Mouse (Mus musculus): ENCODE results near the gene Hist1h4c. TPM values are rescaled to one million over a fixed set of nuclear protein-coding genes. Genes with fewer than 3 reads are reported as not detected.
A peak's percentile ranks its signal among the peaks of the same experiment; 100 is the strongest.
"Not testable (repeated sequence)": the region's sequence is repeated elsewhere in the genome, so short reads cannot be mapped to it uniquely, and the experiment has no call there.

The Hist1h4c gene
- polyA plus RNA-seq, 1 experiment, result 20.0 TPM

DNA sequence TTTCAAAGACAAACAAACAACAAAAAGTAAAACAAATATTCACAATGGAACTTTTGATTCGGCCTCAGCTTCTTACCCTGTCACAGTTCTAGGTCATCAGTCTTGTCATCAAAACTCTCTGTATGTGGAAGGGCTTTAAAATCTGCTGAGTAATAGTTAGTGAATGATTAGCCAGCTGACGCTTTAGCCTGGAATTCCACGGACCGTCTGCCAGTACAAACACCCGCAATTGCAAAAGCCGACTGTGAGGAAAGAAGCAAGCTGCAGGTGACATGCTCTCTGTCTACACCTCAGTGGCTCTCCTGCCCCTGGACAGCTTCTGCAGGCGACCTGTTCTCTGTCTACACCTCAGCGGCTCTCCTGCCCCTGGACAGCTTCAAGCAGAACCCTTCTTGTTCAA is 32.2 kb upstream of the Hist1h4c start:
- Histone ChIP-seq H3K36me3 (ENCODE audit: control insufficient read depth, insufficient read depth, low read length) (no peaks in the 10 kb centered on the region), H3K4me1 (ENCODE audit: control insufficient read depth, insufficient read depth, insufficient read length) (no peaks in the 10 kb centered on the region; the same call in 1 of the 2 replicates), H3K27ac (ENCODE audit: insufficient read depth, low read length) (no peak overlapping the region), H3K4me3 (ENCODE audit: extremely low read depth, insufficient read depth, insufficient read length) (no peak overlapping the region), H3K27me3 (ENCODE audit: control insufficient read depth, insufficient read depth, low read length) (no peaks in the 10 kb centered on the region)
- no peak for TF ChIP-seq CTCF (IDR thresholded peaks at IDR 0.05; ENCODE audit: extremely low read depth, insufficient read depth, insufficient read length, insufficient replicate concordance)
- TF ChIP-seq POLR2A (IDR thresholded peaks at IDR 0.05; ENCODE audit: low read depth, low read length), result no peak
- WGBS, result 72% methylated on average over 8 of the region's 8 CpGs
- DNase-seq (ENCODE audit: low read depth in 1 of 2, low spot score in 2 of 2), result no peak

DNA sequence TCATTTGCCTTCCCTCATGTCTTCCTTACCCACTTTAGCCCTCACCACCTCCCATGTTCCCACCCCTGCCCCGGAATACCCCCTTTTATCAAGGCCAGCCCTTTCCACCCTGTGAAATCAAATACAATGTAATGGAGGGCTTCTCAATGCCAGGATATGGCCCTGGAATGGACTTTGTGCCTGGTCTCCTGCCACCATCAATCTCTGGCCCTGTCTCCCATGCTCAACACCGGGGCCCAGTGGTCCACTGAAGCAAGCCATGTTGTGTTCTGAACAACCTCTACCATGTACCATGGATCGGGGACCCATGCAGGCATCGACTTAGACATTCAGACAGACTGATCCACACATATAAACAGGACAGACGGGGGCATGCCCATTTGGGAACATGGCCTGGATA is 31.5 kb upstream of the Hist1h4c start:
- Histone ChIP-seq H3K4me1 (ENCODE audit: control insufficient read depth, insufficient read depth, insufficient read length) (no peaks in the 10 kb centered on the region; the same call in 1 of the 2 replicates), H3K27ac (ENCODE audit: insufficient read depth, low read length) (peak overlapping the region; percentile 20; the same call in 1 of the 2 replicates), H3K36me3 (ENCODE audit: control insufficient read depth, insufficient read depth, low read length) (no peaks in the 10 kb centered on the region), H3K4me3 (ENCODE audit: extremely low read depth, insufficient read depth, insufficient read length) (no peak overlapping the region), H3K27me3 (ENCODE audit: control insufficient read depth, insufficient read depth, low read length) (no peaks in the 10 kb centered on the region)
- TF ChIP-seq POLR2A (IDR thresholded peaks at IDR 0.05; ENCODE audit: low read depth, low read length), result no peak
- no peak for TF ChIP-seq CTCF (IDR thresholded peaks at IDR 0.05; ENCODE audit: extremely low read depth, insufficient read depth, insufficient read length, insufficient replicate concordance)
- 96% methylated on average over 5 of the region's 5 CpGs for WGBS
- no peak for DNase-seq (ENCODE audit: low read depth in 1 of 2, low spot score in 2 of 2)

DNA sequence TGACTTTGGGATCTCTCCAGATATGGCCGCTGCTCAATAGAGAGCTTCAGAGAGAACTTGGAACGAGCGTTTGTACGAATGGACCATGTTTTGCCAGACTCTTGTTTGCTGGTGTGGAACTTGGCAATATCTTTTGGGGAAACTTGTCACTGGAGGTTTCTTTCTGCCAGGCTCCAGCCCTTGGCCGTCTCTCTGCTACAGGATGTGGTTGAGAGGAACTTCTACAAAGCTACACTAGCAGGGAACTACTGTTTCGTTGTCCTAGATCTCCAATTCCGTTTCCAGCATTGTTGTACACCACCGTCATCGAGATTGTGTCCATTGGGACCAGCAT is 30.9 kb upstream of the Hist1h4c start:
- 32% methylated on average over 9 of the region's 9 CpGs for WGBS
- peak overlapping the region; percentile 24; the same call in 1 of the 2 replicates for H3K27ac ChIP-seq (ENCODE audit: insufficient read depth, low read length)

GRCm38 (mm10) chr13:23728472-23729191 is 30.4 kb upstream of the Hist1h4c start:
- DNase-seq (ENCODE audit: low read depth in 1 of 2, low spot score in 2 of 2), result no peak
- WGBS, result 75% methylated on average over 18 of the region's 18 CpGs
- Histone ChIP-seq H3K27ac (ENCODE audit: insufficient read depth, low read length) (peak overlapping the region; percentile 56), H3K36me3 (ENCODE audit: control insufficient read depth, insufficient read depth, low read length) (no peaks in the 10 kb centered on the region), H3K4me3 (ENCODE audit: extremely low read depth, insufficient read depth, insufficient read length) (no peak overlapping the region), H3K27me3 (ENCODE audit: control insufficient read depth, insufficient read depth, low read length) (no peaks in the 10 kb centered on the region), H3K4me1 (ENCODE audit: control insufficient read depth, insufficient read depth, insufficient read length) (no peaks in the 10 kb centered on the region; the same call in 1 of the 2 replicates)
- TF ChIP-seq POLR2A (IDR thresholded peaks at IDR 0.05; ENCODE audit: low read depth, low read length) (no peak), CTCF (IDR thresholded peaks at IDR 0.05; ENCODE audit: extremely low read depth, insufficient read depth, insufficient read length, insufficient replicate concordance) (no peak)

More for the DNA sequence above, 30.9 kb upstream of the Hist1h4c start:
- H3K4me1 ChIP-seq (ENCODE audit: control insufficient read depth, insufficient read depth, insufficient read length), result no peaks in the 10 kb centered on the region; the same call in 1 of the 2 replicates
- TF ChIP-seq POLR2A (IDR thresholded peaks at IDR 0.05; ENCODE audit: low read depth, low read length) (no peak), CTCF (IDR thresholded peaks at IDR 0.05; ENCODE audit: extremely low read depth, insufficient read depth, insufficient read length, insufficient replicate concordance) (no peak)
- no peaks in the 10 kb centered on the region for H3K27me3 ChIP-seq (ENCODE audit: control insufficient read depth, insufficient read depth, low read length)
- DNase-seq (ENCODE audit: low read depth in 1 of 2, low spot score in 2 of 2), result no peak
- H3K36me3 ChIP-seq (ENCODE audit: control insufficient read depth, insufficient read depth, low read length), result no peaks in the 10 kb centered on the region
- no peak overlapping the region for H3K4me3 ChIP-seq (ENCODE audit: extremely low read depth, insufficient read depth, insufficient read length)

GRCm38 (mm10) chr13:23725213-23725612 is 27.0 kb upstream of the Hist1h4c start:
- no peak for DNase-seq (ENCODE audit: low read depth in 1 of 2, low spot score in 2 of 2)
- H3K27me3 ChIP-seq (ENCODE audit: control insufficient read depth, insufficient read depth, low read length), result no peaks in the 10 kb centered on the region
- H3K4me3 ChIP-seq (ENCODE audit: extremely low read depth, insufficient read depth, insufficient read length), result no peak overlapping the region
- TF ChIP-seq CTCF (IDR thresholded peaks at IDR 0.05; ENCODE audit: extremely low read depth, insufficient read depth, insufficient read length, insufficient replicate concordance) (no peak), POLR2A (IDR thresholded peaks at IDR 0.05; ENCODE audit: low read depth, low read length) (no peak)
- no peak overlapping the region for H3K27ac ChIP-seq (ENCODE audit: insufficient read depth, low read length)
- H3K36me3 ChIP-seq (ENCODE audit: control insufficient read depth, insufficient read depth, low read length), result no peaks in the 10 kb centered on the region
- H3K4me1 ChIP-seq (ENCODE audit: control insufficient read depth, insufficient read depth, insufficient read length), result no peaks in the 10 kb centered on the region; the same call in 1 of the 2 replicates
- 56% methylated on average over 1 of the region's 1 CpGs for WGBS

- WGBS, result 87% methylated on average over 4 of the region's 4 CpGs
- Histone ChIP-seq H3K4me1 (ENCODE audit: control insufficient read depth, insufficient read depth, insufficient read length) (no peaks in the 10 kb centered on the region; the same call in 1 of the 2 replicates), H3K36me3 (ENCODE audit: control insufficient read depth, insufficient read depth, low read length) (no peaks in the 10 kb centered on the region), H3K27ac (ENCODE audit: insufficient read depth, low read length) (no peak overlapping the region), H3K27me3 (ENCODE audit: control insufficient read depth, insufficient read depth, low read length) (no peaks in the 10 kb centered on the region), H3K4me3 (ENCODE audit: extremely low read depth, insufficient read depth, insufficient read length) (no peak overlapping the region)
- no peak for TF ChIP-seq CTCF (IDR thresholded peaks at IDR 0.05; ENCODE audit: extremely low read depth, insufficient read depth, insufficient read length, insufficient replicate concordance)
- no peak for TF ChIP-seq POLR2A (IDR thresholded peaks at IDR 0.05; ENCODE audit: low read depth, low read length)
- no peak for DNase-seq (ENCODE audit: low read depth in 1 of 2, low spot score in 2 of 2)
Measured at GRCm38 (mm10) chr13:23724239-23724638, 26.0 kb upstream of the Hist1h4c start.

- peak overlapping the region; percentile 70 for H3K27ac ChIP-seq (ENCODE audit: insufficient read depth, low read length)
- DNase-seq (ENCODE audit: low read depth in 1 of 2, low spot score in 2 of 2), result not testable (repeated sequence)
Measured at GRCm38 (mm10) chr13:23717593-23718245, 19.5 kb upstream of the Hist1h4c start.

More at GRCm38 (mm10) chr13:23717593-23718245, 19.5 kb upstream of the Hist1h4c start:
- H3K4me1 ChIP-seq (ENCODE audit: control insufficient read depth, insufficient read depth, insufficient read length); H3K4me3 ChIP-seq (ENCODE audit: extremely low read depth, insufficient read depth, insufficient read length); H3K27me3 ChIP-seq (ENCODE audit: control insufficient read depth, insufficient read depth, low read length); H3K36me3 ChIP-seq (ENCODE audit: control insufficient read depth, insufficient read depth, low read length): not testable (repeated sequence)
- WGBS, result 45% methylated on average over 2 of the region's 2 CpGs

Measured in spleen, adult 2 months (tissue).